Mouse (Mus musculus): ENCODE measurements around the gene P2rx5. TPM values are rescaled to one million over a fixed set of nuclear protein-coding genes. Genes with fewer than 3 reads are reported as not detected.

P2rx5 gene
- polyA plus RNA-seq (2015; fragmentation: Nextera tagmentation; extraction: Ambion mirVana): 0.45 and 0.63 TPM in 2 replicates

GRCm38 (mm10) chr11:73159957-73160810 is at the start of gene P2rx5:
Gene P2rx5 (plus strand): TSS chr11:73160421.
- H3K27ac ChIP-seq (replicated peaks): no peak within 1 kb of the TSS
- peak within 1 kb of the TSS; percentile 75 for H3K9ac ChIP-seq
- peak within 1 kb of the TSS; percentile 77 for H3K4me2 ChIP-seq
- peak; percentile 53; the same call in 1 of the 2 replicates for ATAC-seq (ENCODE audit: low read depth)
- H3K4me3 ChIP-seq: peak within 1 kb of the TSS; percentile 43
- peaks cover 37% of the 10 kb centered on the region for H3K27me3 ChIP-seq
- no peaks in the 10 kb centered on the region for H3K36me3 ChIP-seq
- peaks cover 14% of the 10 kb centered on the region for H3K4me1 ChIP-seq (replicated peaks)
- WGBS: 4% methylated on average over 49 of the region's 49 CpGs
- H3K9me3 ChIP-seq: no peaks in the 10 kb centered on the region

DNA sequence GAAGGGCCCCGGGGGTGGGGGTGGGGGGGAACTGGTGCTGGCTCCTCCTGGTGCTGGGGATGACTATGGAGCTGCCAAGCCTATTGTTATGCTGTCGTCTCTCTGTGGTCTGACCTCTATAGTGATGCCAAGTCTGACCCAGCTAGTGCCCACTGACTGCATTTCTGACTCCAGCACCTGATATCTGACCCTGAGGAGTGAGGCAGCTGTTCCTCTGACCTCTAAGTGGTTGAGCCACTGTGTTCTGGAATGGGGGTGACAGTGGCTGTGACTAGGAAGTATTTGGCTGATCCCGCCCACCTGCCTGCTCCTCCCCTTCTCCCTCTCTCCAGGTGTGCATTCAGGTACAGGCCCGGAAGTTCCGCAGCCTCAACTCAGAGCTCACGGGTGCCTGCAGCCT is 48.8 kb upstream of the P2rx5 start:
- WGBS: 72% methylated on average over 6 of the region's 6 CpGs

DNA sequence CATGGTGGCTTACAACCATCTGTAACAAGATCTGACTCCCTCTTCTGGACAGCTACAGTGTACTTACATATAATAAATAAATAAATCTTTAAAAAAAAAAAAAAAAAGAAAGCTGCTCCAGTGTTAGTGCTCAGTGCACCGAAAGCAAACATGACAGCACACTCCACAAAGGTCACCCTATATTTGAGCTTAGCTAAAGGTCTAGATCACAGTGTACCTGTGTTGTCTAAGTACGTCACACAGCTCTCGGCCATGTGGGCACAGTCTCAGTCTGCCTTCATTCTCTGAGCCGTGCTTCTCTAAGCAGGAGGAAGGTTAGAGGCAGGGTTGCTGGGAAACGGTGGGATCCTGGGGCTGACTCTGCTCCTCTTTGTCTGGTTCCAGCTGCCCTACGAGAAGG is 33.7 kb upstream of the P2rx5 start:
- Histone ChIP-seq H3K36me3 (no peaks in the 10 kb centered on the region), H3K9ac (no peak overlapping the region), H3K4me2 (no peak overlapping the region), H3K27ac (replicated peaks) (no peak overlapping the region), H3K4me1 (replicated peaks) (no peaks in the 10 kb centered on the region), H3K27me3 (no peaks in the 10 kb centered on the region), H3K9me3 (no peaks in the 10 kb centered on the region), H3K4me3 (no peak overlapping the region)
- WGBS: 91% methylated on average over 6 of the region's 6 CpGs
- ATAC-seq (ENCODE audit: low read depth): no peak

More for the DNA sequence above, 48.8 kb upstream of the P2rx5 start:
- no peak overlapping the region for H3K9ac ChIP-seq
- no peaks in the 10 kb centered on the region for H3K27me3 ChIP-seq
- no peaks in the 10 kb centered on the region for H3K9me3 ChIP-seq
- no peaks in the 10 kb centered on the region for H3K4me1 ChIP-seq (replicated peaks)
- H3K4me3 ChIP-seq: no peak overlapping the region
- H3K36me3 ChIP-seq: no peaks in the 10 kb centered on the region
- no peak overlapping the region for H3K27ac ChIP-seq (replicated peaks)
- no peak overlapping the region for H3K4me2 ChIP-seq
- no peak for ATAC-seq (ENCODE audit: low read depth)

DNA sequence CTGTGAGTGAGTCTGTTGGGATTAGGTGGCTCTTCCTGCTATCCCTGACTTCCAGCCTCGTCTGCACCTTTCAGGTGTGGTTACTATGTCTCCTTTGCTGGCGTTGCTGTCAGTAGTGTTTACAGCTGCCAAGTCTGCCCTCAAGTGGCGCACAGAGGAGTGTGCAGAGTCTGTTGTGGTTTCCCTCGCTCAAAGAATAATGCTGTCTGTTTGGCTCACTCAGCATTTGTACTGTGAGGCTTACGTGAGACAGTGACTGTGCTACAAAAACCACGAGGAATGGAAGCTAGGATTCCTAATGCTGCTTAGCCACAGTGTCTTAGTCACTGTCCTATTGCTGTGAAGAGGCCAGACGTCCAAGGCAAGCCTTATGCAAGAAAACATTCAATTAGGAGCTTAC is 29.2 kb upstream of the P2rx5 start:
- WGBS: 82% methylated on average over 7 of the region's 7 CpGs
- H3K4me3 ChIP-seq: no peak overlapping the region
- no peak overlapping the region for H3K9ac ChIP-seq

DNA sequence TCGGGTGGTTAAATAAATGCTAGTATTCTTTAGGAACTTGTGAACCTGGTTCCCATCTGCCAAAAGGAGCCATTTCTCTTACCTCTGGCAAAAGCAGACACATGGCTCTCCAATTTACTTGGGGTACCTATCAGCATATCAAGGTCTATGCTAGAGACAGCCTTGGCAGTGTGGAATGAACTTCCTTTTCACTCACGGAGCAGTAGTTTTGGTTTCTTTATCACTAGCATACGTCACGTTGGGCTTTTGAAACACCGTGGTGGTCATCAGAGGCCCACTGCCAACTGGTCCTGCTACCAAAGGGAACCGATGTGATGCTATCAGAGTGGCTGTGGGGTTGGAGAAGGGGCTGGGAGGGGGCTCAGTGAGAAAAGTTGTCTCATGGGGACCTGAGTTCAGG is 27.2 kb upstream of the P2rx5 start:
- 96% methylated on average over 6 of the region's 6 CpGs for WGBS
- H3K9ac ChIP-seq: no peak overlapping the region
- no peaks in the 10 kb centered on the region for H3K27me3 ChIP-seq
- H3K4me1 ChIP-seq (replicated peaks): peaks cover 26% of the 10 kb centered on the region
- no peak overlapping the region for H3K4me2 ChIP-seq
- ATAC-seq (ENCODE audit: low read depth): no peak
- H3K9me3 ChIP-seq: no peaks in the 10 kb centered on the region
- no peak overlapping the region for H3K27ac ChIP-seq (replicated peaks)
- H3K4me3 ChIP-seq: no peak overlapping the region
- H3K36me3 ChIP-seq: no peaks in the 10 kb centered on the region

More for the DNA sequence above, 29.2 kb upstream of the P2rx5 start:
- peaks cover 11% of the 10 kb centered on the region for H3K4me1 ChIP-seq (replicated peaks)
- ATAC-seq (ENCODE audit: low read depth): no peak
- H3K36me3 ChIP-seq: no peaks in the 10 kb centered on the region
- H3K27me3 ChIP-seq: no peaks in the 10 kb centered on the region
- H3K27ac ChIP-seq (replicated peaks): no peak overlapping the region
- H3K9me3 ChIP-seq: no peaks in the 10 kb centered on the region
- no peak overlapping the region for H3K4me2 ChIP-seq

DNA sequence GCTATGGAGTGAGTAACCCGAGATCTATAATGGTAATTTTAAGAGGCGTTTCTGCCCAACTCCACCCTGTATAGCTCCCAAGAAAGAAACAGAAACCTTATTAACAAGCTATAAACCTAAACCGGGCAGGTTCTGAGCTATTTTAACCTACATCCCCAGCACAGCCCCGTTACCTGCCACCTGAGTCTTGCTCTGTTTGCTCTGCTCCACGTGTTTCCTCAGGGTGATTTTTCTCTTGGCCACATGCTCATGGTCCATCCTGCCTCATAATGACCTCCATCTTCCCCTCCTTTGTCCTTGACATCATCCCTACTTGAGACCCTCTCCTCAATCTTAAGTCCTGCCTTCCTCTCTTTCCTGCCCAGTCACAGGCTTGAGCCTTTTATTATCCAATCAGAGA is 26.0 kb upstream of the P2rx5 start:
- Histone ChIP-seq H3K27me3 (no peaks in the 10 kb centered on the region), H3K27ac (replicated peaks) (no peak overlapping the region), H3K36me3 (no peaks in the 10 kb centered on the region), H3K4me1 (replicated peaks) (peaks cover 31% of the 10 kb centered on the region), H3K4me3 (no peak overlapping the region), H3K9me3 (no peaks in the 10 kb centered on the region), H3K9ac (no peak overlapping the region), H3K4me2 (no peak overlapping the region)
- 91% methylated on average over 5 of the region's 5 CpGs for WGBS
- ATAC-seq (ENCODE audit: low read depth): no peak

GRCm38 (mm10) chr11:73136587-73136986 is 23.6 kb upstream of the P2rx5 start:
- H3K9ac ChIP-seq: no peak overlapping the region
- peaks cover 31% of the 10 kb centered on the region for H3K4me1 ChIP-seq (replicated peaks)
- no peaks in the 10 kb centered on the region for H3K9me3 ChIP-seq
- no peak overlapping the region for H3K27ac ChIP-seq (replicated peaks)
- no peaks in the 10 kb centered on the region for H3K36me3 ChIP-seq
- no peak for ATAC-seq (ENCODE audit: low read depth)
- 59% methylated on average over 6 of the region's 6 CpGs for WGBS
- H3K27me3 ChIP-seq: no peaks in the 10 kb centered on the region
- H3K4me3 ChIP-seq: peak overlapping the region; percentile 69
- H3K4me2 ChIP-seq: peak overlapping the region; percentile 81

- WGBS: 31% methylated on average over 10 of the region's 11 CpGs
- Histone ChIP-seq H3K9ac (peak overlapping the region; percentile 74), H3K4me1 (replicated peaks) (peaks cover 31% of the 10 kb centered on the region), H3K27ac (replicated peaks) (no peak overlapping the region), H3K9me3 (no peaks in the 10 kb centered on the region), H3K4me2 (peak overlapping the region; percentile 81), H3K4me3 (peak overlapping the region; percentile 69), H3K36me3 (no peaks in the 10 kb centered on the region), H3K27me3 (no peaks in the 10 kb centered on the region)
- no peak for ATAC-seq (ENCODE audit: low read depth)
Measured at GRCm38 (mm10) chr11:73137116-73137515, 23.1 kb upstream of the P2rx5 start.

DNA sequence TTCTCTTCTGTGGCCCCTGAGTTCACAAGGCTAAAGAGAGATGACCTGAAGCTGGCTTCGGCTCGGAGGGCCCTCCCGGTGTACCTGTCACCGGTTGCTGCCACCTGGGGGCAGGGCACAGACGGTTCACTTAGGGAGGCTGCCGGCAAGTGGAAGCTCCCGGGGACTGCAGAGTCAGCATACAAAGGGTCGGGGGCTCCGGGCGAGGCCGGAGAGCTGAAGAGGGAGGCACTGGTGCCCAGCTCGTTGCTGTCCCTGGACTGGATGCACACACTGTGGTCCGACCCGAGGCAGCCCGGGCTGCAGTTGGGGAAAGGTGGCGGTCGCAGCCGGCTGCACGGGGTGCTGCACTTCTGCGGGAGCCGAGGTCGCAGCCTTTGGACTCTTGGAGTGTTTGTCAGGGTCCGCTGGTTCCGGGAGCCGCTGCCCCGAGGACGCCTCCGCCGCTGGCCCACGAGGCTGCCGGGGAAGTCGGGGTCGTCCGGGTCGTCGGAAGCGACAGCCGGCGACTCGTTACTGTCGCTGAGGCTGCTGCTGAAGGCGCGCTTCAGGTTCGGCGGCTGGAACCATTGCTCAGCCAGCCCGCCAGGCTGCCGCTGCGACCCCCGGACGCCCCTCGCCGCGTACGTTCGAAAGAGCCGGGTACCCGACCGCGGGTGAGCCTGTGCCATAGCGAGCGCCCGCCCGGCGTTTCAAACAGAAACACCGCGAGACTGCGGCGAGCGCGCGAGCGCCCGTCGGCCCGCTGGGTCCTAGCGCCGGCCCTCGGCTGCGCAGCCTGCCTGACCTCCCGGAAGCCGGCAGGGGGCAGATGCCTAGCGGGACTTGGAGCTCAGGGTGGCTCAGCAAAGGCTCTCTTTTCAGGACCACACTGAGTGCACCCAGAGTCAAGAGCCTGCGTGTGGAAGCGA is 22.4 kb upstream of the P2rx5 start, which contains the start of gene Haspin:
TSS of gene Haspin (minus strand) at position 704 of the 911 bp plus-strand sequence.
- Histone ChIP-seq H3K4me3 (peak within 1 kb of the TSS; percentile 69), H3K36me3 (no peaks in the 10 kb centered on the region), H3K4me1 (replicated peaks) (peaks cover 31% of the 10 kb centered on the region), H3K4me2 (peak within 1 kb of the TSS; percentile 81), H3K27me3 (no peaks in the 10 kb centered on the region), H3K9me3 (no peaks in the 10 kb centered on the region), H3K27ac (replicated peaks) (no peak within 1 kb of the TSS), H3K9ac (peak within 1 kb of the TSS; percentile 74)
- under 1% methylated on average over 80 of the region's 84 CpGs for WGBS
- ATAC-seq (ENCODE audit: low read depth): peak; percentile 96

- Histone ChIP-seq H3K27ac (replicated peaks) (no peak overlapping the region), H3K36me3 (no peaks in the 10 kb centered on the region), H3K4me2 (no peak overlapping the region), H3K9ac (no peak overlapping the region), H3K4me1 (replicated peaks) (no peaks in the 10 kb centered on the region), H3K4me3 (no peak overlapping the region), H3K27me3 (no peaks in the 10 kb centered on the region), H3K9me3 (no peaks in the 10 kb centered on the region)
- no peak for ATAC-seq (ENCODE audit: low read depth)
- 72% methylated on average over 1 of the region's 1 CpGs for WGBS
Measured at GRCm38 (mm10) chr11:73144261-73144681, 15.9 kb upstream of the P2rx5 start.

GRCm38 (mm10) chr11:73146026-73146974 is 13.9 kb upstream of the P2rx5 start:
- no peak for ATAC-seq (ENCODE audit: low read depth)

More at GRCm38 (mm10) chr11:73146026-73146974, 13.9 kb upstream of the P2rx5 start:
- Histone ChIP-seq H3K36me3 (no peaks in the 10 kb centered on the region), H3K9me3 (no peaks in the 10 kb centered on the region), H3K27ac (replicated peaks) (no peak overlapping the region), H3K27me3 (no peaks in the 10 kb centered on the region), H3K4me2 (no peak overlapping the region), H3K4me1 (replicated peaks) (no peaks in the 10 kb centered on the region), H3K9ac (no peak overlapping the region), H3K4me3 (no peak overlapping the region)
- 58% methylated on average over 10 of the region's 11 CpGs for WGBS

Measured in neural tube, embryonic 13.5 days (tissue).